Mouse (Mus musculus) adrenal gland, adult 18-20 months (tissue): ENCODE measurements at regions not wholly inside any gene's neighbourhood (a gene's known extent, or its start where the extent isn't known, plus 50 kb on each side); places are given as distances from the start of the nearest gene placed in this dataset.

ENCODE experiments used
- DNase-seq, 2 experiments: peaks; one replicate each; pipeline ENCODE4 v3.0.0; 2021 to 2022; ENCODE audit warnings: low spot score in 2 of 2

DNA sequence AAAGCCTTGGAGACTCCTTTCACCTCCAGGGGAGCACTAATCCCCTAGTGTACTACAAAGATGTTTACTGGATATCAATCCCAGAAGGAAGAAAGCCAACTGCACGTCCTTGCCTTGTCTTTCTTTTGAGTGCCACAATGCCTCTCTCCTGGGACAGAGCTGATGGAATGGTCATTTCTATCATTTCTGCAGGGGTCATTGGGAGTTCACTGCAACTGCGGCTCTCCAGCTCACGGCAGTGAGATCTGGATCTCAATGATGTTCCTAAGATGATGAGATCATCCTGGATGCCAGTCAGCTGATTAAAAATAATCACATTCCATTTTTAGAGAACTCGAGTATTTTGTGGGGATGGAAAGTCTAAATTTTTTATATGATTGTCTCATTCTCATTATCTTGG is 341.1 kb downstream of the Lpin1 start:
- DNase-seq: no peak

- DNase-seq: no peak
Measured at GRCm38 (mm10) chr12:16268621-16269165, 342.1 kb downstream of the Lpin1 start.

GRCm38 (mm10) chr12:16261465-16261864 is 349.3 kb downstream of the Lpin1 start:
- no peak for DNase-seq

DNA sequence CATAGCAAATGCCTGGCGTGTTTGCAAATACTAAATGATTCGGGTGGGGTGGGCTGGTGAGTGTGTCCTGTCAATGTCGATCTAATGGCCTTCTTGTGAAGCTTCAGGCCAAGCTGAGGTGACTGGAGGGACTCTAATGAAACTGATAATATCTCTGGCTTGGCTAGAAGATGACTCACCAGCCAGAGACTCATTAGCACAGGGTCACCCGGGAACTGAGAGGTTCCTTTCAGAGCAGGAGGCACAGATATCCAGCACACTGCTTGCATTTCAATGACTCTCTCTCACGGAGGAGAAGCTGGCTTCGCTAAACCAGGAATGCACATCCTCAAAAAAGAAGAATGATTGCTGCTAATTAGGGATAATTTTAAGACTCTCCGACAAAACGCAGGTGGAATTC is 349.8 kb downstream of the Lpin1 start:
- DNase-seq: no peak

GRCm38 (mm10) chr12:16260501-16260900 is 350.3 kb downstream of the Lpin1 start:
- no peak for DNase-seq

DNA sequence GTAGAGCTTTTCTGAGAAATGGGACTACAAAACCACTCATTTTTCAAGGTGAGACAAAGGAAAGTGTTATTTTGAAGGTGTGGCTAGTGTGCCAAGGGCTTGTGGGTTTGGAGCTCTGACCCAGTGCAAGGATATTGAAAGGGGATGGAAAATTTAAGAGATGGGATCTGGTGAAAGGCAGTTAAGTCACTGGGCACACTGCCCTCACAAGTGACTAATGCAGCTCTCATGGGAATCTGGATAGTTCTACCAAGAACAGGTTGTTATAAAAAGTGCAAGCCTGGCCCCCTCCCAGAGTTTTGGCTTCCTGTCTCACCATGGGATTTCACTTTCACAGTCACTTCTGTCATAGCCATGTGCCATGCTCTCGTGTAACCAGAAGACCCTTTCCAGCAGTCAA is 360.1 kb downstream of the Lpin1 start:
- no peak for DNase-seq

- no peak for DNase-seq
Measured at GRCm38 (mm10) chr12:16250096-16250495, 360.7 kb downstream of the Lpin1 start.

GRCm38 (mm10) chr12:16239792-16240191 is 371.0 kb downstream of the Lpin1 start:
- no peak for DNase-seq

DNA sequence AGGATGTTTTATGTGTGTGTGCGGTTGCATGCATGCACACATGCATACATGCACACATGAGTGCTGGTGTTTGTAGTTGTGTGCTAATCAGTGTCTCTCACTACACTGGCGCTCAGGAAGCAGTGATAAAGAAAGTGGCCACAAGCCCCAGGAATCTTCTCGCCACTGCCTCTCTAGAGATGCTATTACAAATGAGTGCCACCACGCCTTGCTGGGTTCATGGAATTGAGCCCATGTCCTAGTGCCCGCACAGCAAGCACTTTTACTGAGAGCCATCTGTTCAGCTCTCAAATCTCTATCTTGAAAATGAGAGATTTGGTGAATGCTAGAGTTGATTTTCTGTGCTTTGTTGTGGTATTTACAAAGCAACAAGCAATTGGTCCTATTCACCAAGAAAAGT is 373.3 kb downstream of the Lpin1 start:
- DNase-seq: no peak

DNA sequence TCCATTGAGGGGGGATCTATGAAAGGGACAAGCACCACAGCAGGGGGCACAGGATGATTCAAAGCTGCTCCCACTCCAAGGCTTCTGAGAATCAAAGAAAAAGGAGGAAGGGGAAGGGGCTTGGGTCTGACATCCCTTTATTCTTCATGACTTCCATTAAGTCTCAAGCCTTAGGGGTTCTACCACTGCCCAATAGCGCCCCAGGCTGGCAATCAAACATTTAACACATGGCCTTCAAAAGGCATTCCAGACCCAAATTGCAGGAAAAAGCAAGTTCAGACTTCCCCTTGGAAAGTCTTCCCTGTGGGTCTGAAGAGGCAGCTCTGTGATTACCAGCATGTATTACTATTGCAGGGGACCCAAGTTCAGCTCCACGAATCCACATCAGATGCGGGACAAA is 377.2 kb downstream of the Lpin1 start:
- no peak for DNase-seq

DNA sequence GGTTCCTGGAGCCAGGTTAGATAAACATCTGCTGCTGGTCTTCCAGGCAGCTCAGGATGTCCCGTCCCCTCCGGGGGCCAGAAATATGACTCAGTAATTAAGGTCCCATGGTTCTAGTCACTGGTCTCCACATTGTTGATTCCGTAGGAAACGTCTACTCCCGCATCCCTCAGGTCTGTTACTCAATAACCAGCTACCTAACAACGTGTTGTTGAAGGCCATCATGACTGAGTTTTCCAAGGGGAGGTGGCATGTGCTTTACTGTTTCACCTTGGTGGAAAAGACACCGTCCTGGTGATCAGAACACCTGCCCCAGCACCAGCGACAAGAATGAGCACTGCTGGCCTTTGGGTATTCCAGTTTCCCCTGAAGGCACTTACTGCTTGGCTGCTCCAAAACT is 377.9 kb downstream of the Lpin1 start:
- no peak for DNase-seq

- no peak for DNase-seq
Measured at GRCm38 (mm10) chr12:16232051-16232450, 378.7 kb downstream of the Lpin1 start.

DNA sequence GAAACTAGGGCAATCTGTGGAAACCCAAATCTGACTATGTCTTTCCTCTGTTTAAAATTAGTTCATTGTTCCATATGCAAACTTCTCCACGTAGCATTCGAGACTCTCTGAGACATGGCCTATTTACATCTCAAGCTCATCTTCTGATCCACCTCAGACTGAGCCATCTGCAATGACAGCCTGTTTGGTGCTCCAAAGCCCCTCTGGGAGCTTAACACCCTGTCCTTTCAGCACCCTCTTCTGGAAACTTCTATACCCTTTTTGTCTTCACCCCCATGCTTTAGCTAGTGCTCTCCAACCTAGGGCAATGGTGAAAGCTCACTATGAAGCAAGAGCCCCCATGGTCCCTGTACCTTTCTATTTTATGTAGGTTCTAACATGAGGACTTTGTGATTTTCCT is 379.7 kb downstream of the Lpin1 start:
- DNase-seq: no peak

DNA sequence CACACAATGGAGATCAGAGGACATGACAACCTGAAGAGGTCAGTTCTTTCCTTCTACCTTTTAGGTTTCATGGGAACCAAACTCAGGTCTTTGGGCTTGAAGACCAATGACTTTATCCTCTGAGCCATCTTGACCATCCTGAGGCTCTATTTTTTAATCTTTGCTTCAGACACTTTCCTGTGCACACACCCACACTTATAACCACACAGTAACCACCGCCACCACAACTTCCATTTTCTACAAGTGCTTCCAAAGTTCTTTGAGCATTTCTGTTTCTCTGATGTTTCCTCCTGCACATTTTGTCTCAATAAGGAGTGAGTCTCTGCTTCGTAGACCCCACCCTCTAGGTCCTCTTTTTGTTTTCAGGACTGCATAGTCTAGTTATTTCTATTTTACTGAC is 385.3 kb downstream of the Lpin1 start:
- no peak for DNase-seq

GRCm38 (mm10) chr12:16222836-16223450 is 387.8 kb downstream of the Lpin1 start:
- DNase-seq: no peak

GRCm38 (mm10) chr12:16222205-16222604 is 388.6 kb downstream of the Lpin1 start:
- no peak for DNase-seq

- no peak for DNase-seq
Measured at GRCm38 (mm10) chr12:16221142-16221541, 389.6 kb downstream of the Lpin1 start.

DNA sequence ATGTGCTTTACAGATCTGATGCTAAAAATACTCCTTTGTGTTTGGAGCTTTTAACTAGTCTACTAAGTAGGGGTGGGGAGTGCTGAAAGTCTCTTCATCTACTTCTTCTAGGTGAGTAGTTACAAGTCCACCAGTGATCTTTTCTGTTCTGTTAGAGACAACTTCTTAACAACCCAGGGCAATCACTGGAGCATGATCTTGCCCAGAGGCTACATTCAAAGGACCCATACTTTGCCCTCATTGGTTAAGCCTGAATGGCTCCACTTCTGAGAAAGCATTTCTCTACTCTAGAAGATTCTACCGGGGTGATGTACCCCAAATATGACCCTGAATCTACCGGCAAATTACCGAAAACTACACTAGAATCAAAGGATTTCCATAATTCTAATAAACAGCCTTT is 390.2 kb downstream of the Lpin1 start:
- DNase-seq: no peak

DNA sequence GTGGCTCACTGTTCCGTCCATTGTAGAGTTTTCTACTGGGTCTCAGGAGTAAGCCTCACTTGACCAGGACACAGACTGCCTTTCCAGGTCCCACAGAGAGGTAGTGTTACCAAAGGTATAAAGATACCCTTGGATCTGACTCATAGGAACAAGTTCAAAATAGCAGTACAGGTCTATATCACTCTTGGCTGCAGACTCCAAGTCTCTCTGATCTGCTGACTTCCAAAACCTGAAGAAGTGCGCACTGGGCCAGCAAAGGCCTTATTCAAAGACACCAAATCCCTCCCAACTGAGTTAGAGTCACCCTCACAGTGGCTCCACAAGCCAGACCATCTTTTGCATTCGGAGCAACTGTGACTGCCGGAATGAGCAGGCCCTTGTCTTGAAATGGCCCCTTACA is 391.9 kb downstream of the Lpin1 start:
- no peak for DNase-seq

GRCm38 (mm10) chr12:16210553-16210952 is 393.8 kb upstream of the Trib2 start:
- no peak for DNase-seq

- no peak for DNase-seq
Measured at GRCm38 (mm10) chr12:16210111-16210510, 393.4 kb upstream of the Trib2 start.

- no peak for DNase-seq
Measured at GRCm38 (mm10) chr12:16204941-16205340, 388.2 kb upstream of the Trib2 start.

DNA sequence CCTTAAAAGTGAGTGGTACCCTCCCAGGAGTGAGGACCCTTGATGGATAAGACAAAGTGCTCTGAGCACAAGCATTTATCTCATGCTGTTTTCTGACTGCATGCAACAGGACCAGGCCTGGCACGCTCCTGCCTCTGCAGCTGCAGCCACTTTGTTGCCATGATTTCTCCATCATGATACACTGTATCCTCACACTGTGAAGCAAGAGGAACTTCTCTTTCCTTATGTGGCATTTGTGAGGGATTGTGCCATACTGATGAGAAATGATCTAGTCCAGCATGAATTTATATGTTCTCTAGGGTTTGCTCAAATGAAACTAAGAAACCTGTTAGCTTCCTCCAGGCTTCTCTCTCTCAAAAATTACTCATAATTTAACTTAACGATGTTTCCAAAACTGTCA is 380.2 kb upstream of the Trib2 start:
- no peak for DNase-seq
